Mouse (Mus musculus) adrenal gland (tissue): ENCODE results near the gene Nrbf2.

ENCODE experiments used
- intact Hi-C: fragments of 180-260 bp; cut with DNase I; formaldehyde crosslinking; loops from one replicate; pipeline ENCODE4 v1.15.1; 2025

Nrbf2 gene

DNA sequence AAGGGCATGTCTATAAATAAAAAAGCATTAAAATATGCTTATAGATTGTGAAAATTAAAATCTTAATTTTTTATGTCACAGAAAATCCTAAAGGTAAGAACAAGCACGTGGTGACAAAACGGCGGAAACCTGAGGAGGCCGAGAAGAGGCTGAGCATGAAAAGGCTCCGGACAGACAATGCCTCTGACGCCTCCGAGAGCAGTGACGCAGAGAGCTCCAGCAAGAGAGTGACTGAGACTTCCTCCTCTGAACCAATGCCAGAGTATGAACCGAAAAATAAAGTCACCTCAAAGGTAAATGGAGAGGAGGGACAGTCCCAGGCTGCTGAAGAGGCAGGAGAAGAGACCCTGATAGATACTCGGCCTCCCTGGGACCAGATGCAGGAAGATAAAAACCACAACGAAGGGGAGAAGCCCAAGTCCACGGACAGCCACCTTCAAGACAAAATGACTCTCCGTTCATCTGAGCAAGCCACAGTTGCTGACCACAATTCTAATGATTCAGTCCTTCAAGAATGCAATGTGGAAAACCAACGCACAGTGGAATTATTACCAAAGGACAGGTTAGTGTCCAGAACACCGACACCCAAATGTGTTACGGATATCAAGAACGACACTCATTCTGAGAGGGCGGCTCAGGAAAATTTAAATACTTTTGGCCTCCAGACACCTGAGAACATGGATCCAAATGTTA is 66.1 kb downstream of the Nrbf2 start:
- intact Hi-C loops: loop anchor here (5.0 kb wide), 1 partner anchor 312 kb away; no protein-coding TSS in a partner anchor

DNA sequence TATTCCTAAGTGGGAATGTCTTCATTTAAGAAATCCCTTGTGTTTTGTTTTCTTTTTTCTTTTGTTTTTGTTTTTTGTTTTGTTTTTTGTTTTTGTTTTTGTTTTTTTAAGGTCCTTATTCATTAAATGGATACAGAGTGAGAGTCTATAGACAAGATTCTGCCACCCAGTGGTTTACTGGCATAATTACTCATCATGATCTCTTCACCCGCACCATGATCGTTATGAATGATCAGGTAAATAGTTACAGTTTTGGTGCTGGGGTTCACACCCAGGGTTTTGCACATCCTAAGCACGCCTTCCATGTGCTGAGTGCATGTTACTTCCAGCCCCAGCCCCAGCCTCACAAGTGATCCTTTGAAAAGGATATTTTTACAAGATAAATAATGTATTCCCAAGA is 68.2 kb downstream of the Nrbf2 start:
- intact Hi-C loops: loop anchor here (5.0 kb wide), 1 partner anchor 310 kb away; no protein-coding TSS in a partner anchor
